Mouse (Mus musculus) lung, postnatal 0 days (tissue): ENCODE results near the gene Pde11a.

Experiments used
- CTCF ChIP-seq: IDR thresholded peaks from 2 replicates; pipeline ENCODE4 v1.5.1; 2016; ENCODE audit warnings: antibody characterized with exemption, mild to moderate bottlenecking
- EP300 ChIP-seq: IDR thresholded peaks from 2 replicates; pipeline ENCODE4 v1.6.1; 2016; ENCODE audit warnings: antibody characterized with exemption, mild to moderate bottlenecking, control low read depth

GRCm38 (mm10) chr2:76076047-76076446 lies 262.5 kb downstream of the Pde11a start:
- no peak for TF ChIP-seq CTCF
- no peak for TF ChIP-seq EP300
